Mouse (Mus musculus) ES-Bruce4 (cell line): ENCODE data around the gene March6.

Source experiments
- CTCF ChIP-seq: IDR thresholded peaks from one replicate; pipeline ENCODE4 v1.8.1; 2011; ENCODE audit warnings: low read depth, low read length
- POLR2A ChIP-seq: IDR thresholded peaks from one replicate; pipeline ENCODE4 v1.8.1; 2011; ENCODE audit warnings: low read length; ENCODE audit not compliant: insufficient read depth

DNA sequence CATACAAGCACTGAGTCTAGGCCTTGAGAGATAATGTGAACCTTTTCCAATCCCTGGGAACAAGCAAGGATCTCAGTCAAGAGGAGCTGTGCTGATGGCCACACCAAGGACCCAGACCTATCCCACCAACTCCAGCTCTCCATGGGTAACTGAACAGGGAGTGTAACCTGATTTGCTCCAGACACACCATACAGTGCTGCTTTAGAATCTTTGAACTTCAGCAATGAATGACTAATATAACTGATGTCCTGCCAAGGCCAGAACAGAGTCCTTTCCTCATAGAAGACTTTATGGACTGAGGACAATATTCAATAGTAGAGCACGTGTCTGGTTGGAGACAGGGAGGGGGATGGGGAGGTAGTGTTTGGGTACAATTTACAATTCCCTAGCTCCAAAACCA lies 14.2 kb upstream of the March6 start:
- TF ChIP-seq POLR2A, result no peak
- no peak for TF ChIP-seq CTCF
